Mouse (Mus musculus): ENCODE data around the gene Chid1. TPM values are rescaled to one million over a fixed set of nuclear protein-coding genes. Genes with fewer than 3 reads are reported as not detected.

Chid1 gene
- polyA plus RNA-seq (2015; fragmentation: Nextera tagmentation; extraction: Ambion mirVana), result 50.4 and 54.4 TPM in 2 replicates

- H3K4me3 ChIP-seq (replicated peaks), result peak within 1 kb of the TSS; percentile 75
- no peaks in the 10 kb centered on the region for H3K36me3 ChIP-seq
- H3K27ac ChIP-seq (replicated peaks), result peak within 1 kb of the TSS; percentile 79
- no peaks in the 10 kb centered on the region for H3K27me3 ChIP-seq (replicated peaks)
- H3K4me2 ChIP-seq, result peak within 1 kb of the TSS; percentile 87
- ATAC-seq (ENCODE audit: low FRiP score), result peak; percentile 98
- no peaks in the 10 kb centered on the region for H3K9me3 ChIP-seq (replicated peaks)
- H3K9ac ChIP-seq (replicated peaks), result peak within 1 kb of the TSS; percentile 78
- H3K4me1 ChIP-seq, result peaks cover 26% of the 10 kb centered on the region
- WGBS, result under 1% methylated on average over 46 of the region's 46 CpGs
Observed at GRCm38 (mm10) chr7:141539556-141540311, at the start of gene Chid1. Gene Chid1, minus strand, starts transcription at chr7:141539857.

GRCm38 (mm10) chr7:141588890-141589289 lies 49.2 kb upstream of the Chid1 start:
- Histone ChIP-seq H3K9ac (replicated peaks) (no peak overlapping the region), H3K27ac (replicated peaks) (no peak overlapping the region), H3K9me3 (replicated peaks) (no peaks in the 10 kb centered on the region), H3K36me3 (peaks cover 31% of the 10 kb centered on the region), H3K4me3 (replicated peaks) (no peak overlapping the region), H3K4me2 (no peak overlapping the region), H3K4me1 (no peaks in the 10 kb centered on the region), H3K27me3 (replicated peaks) (no peaks in the 10 kb centered on the region)
- 92% methylated on average over 6 of the region's 6 CpGs for WGBS
- no peak for ATAC-seq (ENCODE audit: low FRiP score)

- no peak overlapping the region for H3K4me2 ChIP-seq
- WGBS, result 97% methylated on average over 1 of the region's 1 CpGs
- H3K4me1 ChIP-seq, result no peaks in the 10 kb centered on the region
- peaks cover 21% of the 10 kb centered on the region for H3K36me3 ChIP-seq
- H3K27ac ChIP-seq (replicated peaks), result no peak overlapping the region
- H3K9ac ChIP-seq (replicated peaks), result no peak overlapping the region
- H3K4me3 ChIP-seq (replicated peaks), result no peak overlapping the region
- H3K27me3 ChIP-seq (replicated peaks), result no peaks in the 10 kb centered on the region
- ATAC-seq (ENCODE audit: low FRiP score), result no peak
- no peaks in the 10 kb centered on the region for H3K9me3 ChIP-seq (replicated peaks)
Observed at GRCm38 (mm10) chr7:141585881-141586280, 46.2 kb upstream of the Chid1 start.

GRCm38 (mm10) chr7:141585288-141585687 lies 45.6 kb upstream of the Chid1 start:
- Histone ChIP-seq H3K9me3 (replicated peaks) (no peaks in the 10 kb centered on the region), H3K4me3 (replicated peaks) (no peak overlapping the region), H3K27me3 (replicated peaks) (no peaks in the 10 kb centered on the region), H3K36me3 (peaks cover 16% of the 10 kb centered on the region), H3K4me2 (no peak overlapping the region), H3K27ac (replicated peaks) (no peak overlapping the region), H3K9ac (replicated peaks) (no peak overlapping the region), H3K4me1 (no peaks in the 10 kb centered on the region)
- 97% methylated on average over 4 of the region's 4 CpGs for WGBS
- no peak for ATAC-seq (ENCODE audit: low FRiP score)

- Histone ChIP-seq H3K4me1 (no peaks in the 10 kb centered on the region), H3K9ac (replicated peaks) (no peak overlapping the region), H3K27me3 (replicated peaks) (no peaks in the 10 kb centered on the region), H3K27ac (replicated peaks) (no peak overlapping the region), H3K36me3 (peaks cover 11% of the 10 kb centered on the region), H3K4me2 (no peak overlapping the region), H3K9me3 (replicated peaks) (no peaks in the 10 kb centered on the region), H3K4me3 (replicated peaks) (no peak overlapping the region)
- 91% methylated on average over 4 of the region's 5 CpGs for whole genome bisulfite sequencing
- no peak for ATAC-seq (ENCODE audit: low FRiP score)
Observed at GRCm38 (mm10) chr7:141584048-141584841, 44.6 kb upstream of the Chid1 start.

GRCm38 (mm10) chr7:141581323-141581722 lies 41.7 kb upstream of the Chid1 start:
- H3K27ac ChIP-seq (replicated peaks), result no peak overlapping the region
- no peak overlapping the region for H3K4me3 ChIP-seq (replicated peaks)
- no peak for ATAC-seq (ENCODE audit: low FRiP score)
- peaks cover 13% of the 10 kb centered on the region; the same call in 1 of the 2 replicates for H3K4me1 ChIP-seq
- WGBS, result 68% methylated on average over 7 of the region's 7 CpGs
- no peak overlapping the region for H3K9ac ChIP-seq (replicated peaks)
- H3K9me3 ChIP-seq (replicated peaks), result no peaks in the 10 kb centered on the region
- H3K27me3 ChIP-seq (replicated peaks), result no peaks in the 10 kb centered on the region
- H3K36me3 ChIP-seq, result no peaks in the 10 kb centered on the region
- H3K4me2 ChIP-seq, result no peak overlapping the region

GRCm38 (mm10) chr7:141578943-141579342 lies 39.3 kb upstream of the Chid1 start:
- no peak overlapping the region for H3K4me2 ChIP-seq
- peaks cover 13% of the 10 kb centered on the region; the same call in 1 of the 2 replicates for H3K4me1 ChIP-seq
- H3K36me3 ChIP-seq, result no peaks in the 10 kb centered on the region
- 95% methylated on average over 2 of the region's 2 CpGs for WGBS
- no peaks in the 10 kb centered on the region for H3K9me3 ChIP-seq (replicated peaks)
- H3K9ac ChIP-seq (replicated peaks), result no peak overlapping the region
- H3K27ac ChIP-seq (replicated peaks), result no peak overlapping the region
- H3K4me3 ChIP-seq (replicated peaks), result no peak overlapping the region
- no peak for ATAC-seq (ENCODE audit: low FRiP score)
- no peaks in the 10 kb centered on the region for H3K27me3 ChIP-seq (replicated peaks)

- Histone ChIP-seq H3K4me3 (replicated peaks) (no peak overlapping the region), H3K36me3 (no peaks in the 10 kb centered on the region), H3K9me3 (replicated peaks) (no peaks in the 10 kb centered on the region), H3K9ac (replicated peaks) (no peak overlapping the region), H3K27ac (replicated peaks) (no peak overlapping the region), H3K4me2 (no peak overlapping the region), H3K4me1 (peaks cover 13% of the 10 kb centered on the region; the same call in 1 of the 2 replicates), H3K27me3 (replicated peaks) (no peaks in the 10 kb centered on the region)
- ATAC-seq (ENCODE audit: low FRiP score), result no peak
- WGBS, result 93% methylated on average over 1 of the region's 1 CpGs
Observed at GRCm38 (mm10) chr7:141578511-141578910, 38.9 kb upstream of the Chid1 start.

- no peak for ATAC-seq (ENCODE audit: low FRiP score)
- no peak overlapping the region for H3K27ac ChIP-seq (replicated peaks)
- no peak overlapping the region for H3K4me2 ChIP-seq
- no peak overlapping the region for H3K4me3 ChIP-seq (replicated peaks)
- peaks cover 13% of the 10 kb centered on the region; the same call in 1 of the 2 replicates for H3K4me1 ChIP-seq
- no peaks in the 10 kb centered on the region for H3K36me3 ChIP-seq
- no peaks in the 10 kb centered on the region for H3K9me3 ChIP-seq (replicated peaks)
- no peaks in the 10 kb centered on the region for H3K27me3 ChIP-seq (replicated peaks)
- WGBS, result 90% methylated on average over 3 of the region's 3 CpGs
- no peak overlapping the region for H3K9ac ChIP-seq (replicated peaks)
Observed at GRCm38 (mm10) chr7:141577801-141578200, 38.1 kb upstream of the Chid1 start.

- no peak for ATAC-seq (ENCODE audit: low FRiP score)
- no peak overlapping the region for H3K9ac ChIP-seq (replicated peaks)
- H3K27me3 ChIP-seq (replicated peaks), result no peaks in the 10 kb centered on the region
- H3K27ac ChIP-seq (replicated peaks), result no peak overlapping the region
- no peak overlapping the region for H3K4me2 ChIP-seq
- H3K4me3 ChIP-seq (replicated peaks), result no peak overlapping the region
- H3K4me1 ChIP-seq, result peaks cover 19% of the 10 kb centered on the region; the same call in 1 of the 2 replicates
- no peaks in the 10 kb centered on the region for H3K9me3 ChIP-seq (replicated peaks)
- 100% methylated on average over 3 of the region's 3 CpGs for WGBS
- no peaks in the 10 kb centered on the region for H3K36me3 ChIP-seq
Observed at GRCm38 (mm10) chr7:141575481-141575880, 35.8 kb upstream of the Chid1 start.

- Histone ChIP-seq H3K9ac (replicated peaks) (no peak overlapping the region), H3K9me3 (replicated peaks) (no peaks in the 10 kb centered on the region), H3K27me3 (replicated peaks) (no peaks in the 10 kb centered on the region), H3K4me2 (no peak overlapping the region), H3K27ac (replicated peaks) (no peak overlapping the region), H3K4me1 (peaks cover 19% of the 10 kb centered on the region; the same call in 1 of the 2 replicates), H3K36me3 (no peaks in the 10 kb centered on the region), H3K4me3 (replicated peaks) (no peak overlapping the region)
- no peak for ATAC-seq (ENCODE audit: low FRiP score)
- 84% methylated on average over 3 of the region's 3 CpGs for WGBS
Observed at GRCm38 (mm10) chr7:141574041-141574440, 34.4 kb upstream of the Chid1 start.
